Mouse (Mus musculus): Measurements from ENCODE around the gene Gm11042.

Gene Gm11042

DNA sequence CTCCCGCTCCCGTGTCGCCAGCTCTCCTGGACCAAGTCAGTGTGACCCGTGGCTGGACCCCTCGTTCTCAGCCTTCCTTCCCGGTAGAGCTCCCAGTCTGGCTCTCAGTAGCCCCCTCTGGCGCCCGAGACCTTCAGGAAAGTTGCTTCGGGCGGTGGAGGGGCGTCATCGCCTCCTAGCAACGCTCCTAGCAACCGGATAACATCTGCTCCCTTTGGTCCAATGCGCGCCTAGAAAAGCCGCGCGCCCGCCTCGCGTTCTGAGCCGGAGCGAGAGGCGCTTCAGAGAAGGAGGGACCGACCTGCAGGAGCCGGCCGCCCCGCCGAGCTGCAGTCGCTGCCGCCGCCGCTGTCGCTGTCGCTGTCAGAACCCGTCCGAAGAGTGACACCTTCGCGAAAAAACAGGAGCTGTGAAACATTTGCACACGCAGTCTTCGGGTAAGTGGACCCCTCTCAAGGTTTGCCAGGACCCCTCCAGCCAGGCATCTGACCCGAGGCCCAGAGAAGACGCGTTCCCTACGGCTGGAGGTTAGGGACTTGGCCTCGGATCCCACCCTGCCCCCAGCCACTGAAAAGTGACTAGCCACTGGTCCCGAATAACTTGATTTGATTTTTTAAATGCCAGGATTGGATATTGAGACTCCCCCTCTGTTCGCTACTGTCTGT, 32.0 kb downstream of the Gm11042 start:
- DNase-seq (ENCODE audit: low read depth, low spot score), result no peak

DNA sequence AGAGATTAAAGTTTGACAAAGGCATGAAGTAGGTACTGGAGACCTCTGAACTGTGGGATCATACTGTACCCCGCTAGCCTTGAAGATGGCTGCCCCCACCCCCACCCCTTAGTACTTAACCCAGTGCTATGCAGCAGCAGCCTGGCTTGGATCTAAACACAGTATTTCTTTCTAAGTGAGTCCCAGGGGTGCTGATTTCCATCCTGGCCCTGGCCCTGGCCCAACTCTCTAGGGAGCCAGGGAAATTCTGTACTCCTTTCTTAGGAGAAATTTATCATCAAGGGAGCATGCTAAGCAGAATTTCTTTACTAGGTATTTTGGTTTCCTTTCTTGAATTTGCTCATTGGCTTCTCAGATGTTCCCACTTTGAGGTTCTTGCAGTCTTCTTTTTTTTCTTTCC, 33.3 kb downstream of the Gm11042 start:
- DNase-seq (ENCODE audit: low read depth, low spot score), result no peak

DNA sequence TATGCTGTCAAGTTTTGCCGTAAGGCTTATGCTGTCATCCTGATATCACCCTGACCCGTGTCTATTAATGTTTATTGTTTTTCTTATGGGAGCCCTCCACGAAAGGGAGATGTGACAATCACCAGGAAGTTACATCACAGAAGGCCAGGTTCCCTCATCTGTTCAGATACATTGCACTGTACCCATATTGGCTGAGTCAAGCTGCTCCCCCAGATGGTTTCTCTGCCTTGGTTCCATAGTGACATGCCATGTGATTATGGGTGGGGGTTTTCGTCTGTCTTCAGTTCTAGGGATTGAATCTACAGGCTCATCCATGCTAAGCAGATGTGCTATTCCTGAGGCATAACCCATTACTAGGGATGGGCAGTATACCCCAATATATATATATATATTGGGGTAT, 34.8 kb downstream of the Gm11042 start:
- DNase-seq (ENCODE audit: low read depth, low spot score), result no peak

DNA sequence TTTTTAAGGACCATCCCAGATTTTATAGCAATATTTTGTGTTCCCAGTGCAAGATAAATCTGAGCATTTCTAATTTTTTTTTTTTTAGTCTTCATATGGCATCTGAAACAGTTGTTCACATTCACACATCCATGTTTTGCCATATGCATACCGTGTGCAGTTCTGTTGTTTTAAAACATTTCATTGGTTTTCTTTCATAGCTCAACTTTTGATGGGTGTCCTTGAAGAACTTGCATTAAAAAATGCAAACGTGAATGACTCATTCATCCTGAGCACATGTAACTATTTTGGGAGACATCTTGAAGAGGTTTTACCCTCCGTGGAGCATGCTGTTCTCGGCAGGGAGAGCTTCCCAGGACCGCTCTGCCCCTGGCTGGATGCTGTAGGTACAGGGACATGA, 38.9 kb downstream of the Gm11042 start:
- DNase-seq (ENCODE audit: low read depth, low spot score), result no peak

DNA sequence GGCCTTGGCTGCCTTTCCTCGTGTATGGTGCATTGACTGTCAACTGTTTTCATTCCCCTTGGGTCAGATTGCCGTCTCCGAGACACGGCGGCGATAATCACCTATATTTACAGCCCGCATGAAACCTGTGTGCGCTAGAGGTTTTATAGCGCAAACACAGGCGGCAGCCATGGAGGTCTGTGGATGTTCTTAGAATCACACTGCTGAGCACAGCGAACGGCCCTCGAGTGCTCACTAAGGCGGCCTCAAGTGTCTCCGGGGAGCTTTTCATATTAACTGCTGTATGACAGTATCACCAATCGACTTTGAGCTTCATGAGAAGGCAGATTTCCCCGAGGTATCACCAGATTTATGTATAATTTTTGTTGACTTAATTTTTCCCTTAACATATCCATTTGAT, 43.6 kb downstream of the Gm11042 start:
- DNase-seq (ENCODE audit: low read depth, low spot score), result no peak

DNA sequence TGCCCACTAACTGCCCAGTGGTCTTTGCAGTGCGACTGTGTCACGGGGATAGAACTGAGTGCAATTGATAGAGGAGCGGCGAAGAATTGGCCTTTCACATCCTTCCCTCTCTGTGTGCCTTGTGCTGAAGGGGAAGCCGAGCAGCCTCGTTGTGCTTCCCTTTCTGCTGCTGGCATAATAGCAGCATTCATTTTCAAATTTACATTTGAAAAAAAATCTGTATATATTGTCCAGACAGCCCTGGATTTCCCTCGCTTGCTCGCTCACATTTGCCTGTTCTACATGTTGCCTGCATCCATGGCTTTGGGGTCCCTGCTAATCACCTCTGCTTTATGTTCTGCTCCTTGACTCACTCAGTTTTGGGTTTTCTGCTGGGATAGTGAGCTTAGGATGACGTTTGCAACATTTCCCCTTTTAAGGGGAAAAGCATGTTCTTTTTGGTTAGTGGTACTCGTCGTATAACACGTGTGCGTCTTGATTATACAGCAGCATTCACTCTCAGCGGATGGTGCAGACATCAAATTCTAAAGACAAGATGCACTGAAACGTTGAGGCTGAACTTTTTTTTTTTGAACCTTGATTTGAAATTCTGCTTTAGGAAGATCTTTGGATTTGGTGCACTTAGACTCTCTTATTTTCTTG, 47.4 kb downstream of the Gm11042 start:
- no peak for DNase-seq (ENCODE audit: low read depth, low spot score)

DNA sequence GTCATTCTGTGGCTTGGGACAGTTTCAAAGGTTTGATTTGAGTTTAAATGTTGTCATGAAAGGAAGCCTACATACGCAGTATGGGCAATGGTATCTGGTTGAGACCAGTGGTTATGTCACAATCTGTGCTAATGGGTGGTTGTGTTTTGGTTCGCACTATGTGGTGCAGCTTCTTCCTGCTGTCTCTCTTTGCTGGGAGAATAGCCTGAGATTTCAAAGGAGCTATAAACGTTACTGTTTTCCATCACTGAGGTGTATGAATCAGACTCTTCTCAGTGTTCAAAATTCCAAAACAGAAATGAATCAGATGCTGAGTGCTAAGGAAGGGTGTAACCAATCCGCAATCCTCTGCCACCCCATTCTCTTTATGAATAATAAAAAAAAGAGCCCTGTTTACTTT, 49.1 kb downstream of the Gm11042 start:
- DNase-seq (ENCODE audit: low read depth, low spot score), result no peak
